Mouse (Mus musculus): ENCODE data around the gene Pdcd4. TPM values are rescaled to one million over a fixed set of nuclear protein-coding genes. Genes with fewer than 3 reads are reported as not detected.

The Pdcd4 gene
- total RNA-seq, 1 experiment from 2014 or later: 322 TPM

Other genes starting within 250 kb of the Pdcd4 start
- not detected in 3 replicates for gene Rbm20, start 214.9 kb upstream of the Pdcd4 start, total RNA-seq (2017)
- 63.5 to 85.3 TPM (median 69.9 TPM) in 3 replicates for gene Shoc2, start 52.1 kb downstream of the Pdcd4 start, total RNA-seq (2017)
- gene Bbip1, start 52.4 kb downstream of the Pdcd4 start, total RNA-seq (2017): 42.3 to 45.1 TPM (median 43.5 TPM) in 3 replicates
- 0.19 TPM in 1 of 3 replicates, not detected in the others for gene Adra2a, start 151.9 kb downstream of the Pdcd4 start, total RNA-seq (2017)

All from monocyte, adult 5-6 weeks (primary cell).